Mouse (Mus musculus) G1E (cell line): ENCODE measurements at regions not wholly inside any gene's neighbourhood (a gene's known extent, or its start where the extent isn't known, plus 50 kb on each side); places are given as distances from the start of the nearest gene placed in this dataset.

Source experiments
- ATAC-seq: 2 replicates; pipeline ENCODE4 v1.8.0; 2016; ENCODE audit warnings: mild to moderate bottlenecking; ENCODE audit not compliant: insufficient number of reproducible peaks, poor library complexity, low FRiP score, severe bottlenecking; ENCODE audit errors: extremely low read depth
- DNase-seq: peaks from one replicate; pipeline ENCODE4 v3.0.0; 2012; ENCODE audit warnings: low spot score
- H3K27me3 ChIP-seq: 2 replicates; pipeline ENCODE4 v1.6.1; 2012; ENCODE audit warnings: mild to moderate bottlenecking, low read length, inconsistent platforms; ENCODE audit not compliant: insufficient read depth
- H3K36me3 ChIP-seq: replicated peaks from 2 replicates; pipeline ENCODE3; 2012; ENCODE audit warnings: mild to moderate bottlenecking, inconsistent platforms
- H3K4me1 ChIP-seq: 2 replicates; pipeline ENCODE4 v1.6.1; 2012; ENCODE audit warnings: low read depth, low read length, inconsistent platforms, mixed read lengths; ENCODE audit not compliant: insufficient read depth
- H3K4me3 ChIP-seq: 2 replicates; pipeline ENCODE4 v1.5.1; 2012; ENCODE audit warnings: low read depth, mild to moderate bottlenecking, inconsistent platforms, low read length, moderate library complexity, mixed read lengths
- H3K9me3 ChIP-seq: replicated peaks from 2 replicates; pipeline ENCODE4 v1.6.1; 2012; ENCODE audit warnings: inconsistent platforms
- CTCF ChIP-seq: IDR thresholded peaks from 2 replicates; pipeline ENCODE4 v1.5.1; 2012; ENCODE audit warnings: low read depth, low read length, inconsistent platforms, mixed read lengths
- GATA1 ChIP-seq: IDR thresholded peaks from 2 replicates; pipeline ENCODE4 v1.6.1; 2012; ENCODE audit warnings: borderline replicate concordance, low read length, inconsistent platforms, mixed read lengths
- GATA2 ChIP-seq: IDR thresholded peaks from 2 replicates; pipeline ENCODE4 v1.6.1; 2012; ENCODE audit warnings: low read depth, low read length, inconsistent platforms, borderline replicate concordance
- POLR2AphosphoS5 ChIP-seq: IDR thresholded peaks from 2 replicates; pipeline ENCODE4 v1.6.1; 2012; ENCODE audit warnings: low read depth, low read length, inconsistent platforms; ENCODE audit not compliant: insufficient replicate concordance
- TAL1 ChIP-seq: conservative IDR thresholded peaks from 2 replicates; pipeline ENCODE4 v1.6.1; 2012; ENCODE audit warnings: low read depth, low read length, inconsistent platforms, mixed read lengths

DNA sequence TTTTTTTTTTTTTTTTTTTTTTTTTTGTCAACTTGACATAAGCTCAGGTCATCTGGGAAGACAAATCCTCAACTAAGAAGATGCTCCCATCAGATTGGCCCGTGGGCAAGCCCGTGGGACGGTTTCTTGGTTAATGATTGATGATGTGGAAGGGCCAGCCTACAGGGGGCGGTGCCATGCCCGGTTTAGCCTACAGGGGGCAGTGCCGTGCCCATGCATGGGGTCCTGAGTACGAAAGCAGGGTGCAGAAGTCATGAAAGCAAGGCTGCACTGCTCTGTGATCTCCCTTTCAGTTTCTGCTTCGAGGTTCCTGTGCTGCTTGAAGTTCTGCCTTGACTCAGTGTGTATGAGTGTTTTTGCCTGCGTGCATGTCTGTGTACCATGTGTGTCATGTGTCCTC lies 127.7 kb upstream of the Lhx8 start:
- H3K4me3 ChIP-seq = no peak overlapping the region
- DNase-seq = no peak
- TF ChIP-seq CTCF (no peak), GATA2 (no peak), POLR2AphosphoS5 (no peak), TAL1 (no peak), GATA1 (no peak)
- ATAC-seq = no peak
- H3K9me3 ChIP-seq = peaks cover 24% of the 10 kb centered on the region
- H3K27me3 ChIP-seq = no peaks in the 10 kb centered on the region
- no peaks in the 10 kb centered on the region for H3K36me3 ChIP-seq
- no peaks in the 10 kb centered on the region for H3K4me1 ChIP-seq

DNA sequence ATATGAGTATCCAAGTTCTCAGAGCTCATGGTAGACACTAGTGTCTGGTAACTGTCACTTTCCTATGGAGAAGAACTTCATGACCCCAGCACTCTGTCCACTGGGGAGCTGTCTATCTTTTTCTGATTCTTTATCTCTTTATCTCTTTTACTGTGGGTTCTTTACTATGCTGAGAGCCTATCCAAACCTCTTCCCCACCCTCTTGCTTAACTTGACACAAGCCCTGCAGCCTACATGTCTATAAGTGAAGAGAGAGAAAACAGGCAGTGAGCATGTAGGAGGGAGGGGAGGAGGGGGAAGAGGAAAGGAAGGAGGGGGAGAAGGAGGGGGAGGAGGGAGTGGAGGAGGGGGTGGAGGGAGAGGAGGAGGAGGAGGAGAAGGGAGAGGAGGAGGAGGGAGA lies 122.6 kb upstream of the Lhx8 start:
- no peak for ATAC-seq
- H3K9me3 ChIP-seq = peaks cover 31% of the 10 kb centered on the region
- no peaks in the 10 kb centered on the region for H3K36me3 ChIP-seq
- TF ChIP-seq GATA2 (no peak), CTCF (no peak), TAL1 (no peak), POLR2AphosphoS5 (no peak), GATA1 (no peak)
- no peaks in the 10 kb centered on the region for H3K4me1 ChIP-seq
- no peak for DNase-seq
- no peaks in the 10 kb centered on the region for H3K27me3 ChIP-seq
- no peak overlapping the region for H3K4me3 ChIP-seq

- Histone ChIP-seq H3K4me3 (no peak overlapping the region), H3K4me1 (no peaks in the 10 kb centered on the region), H3K36me3 (no peaks in the 10 kb centered on the region), H3K9me3 (peaks cover 31% of the 10 kb centered on the region), H3K27me3 (no peaks in the 10 kb centered on the region)
- TF ChIP-seq GATA1 (no peak), CTCF (no peak), TAL1 (no peak), GATA2 (no peak), POLR2AphosphoS5 (no peak)
- ATAC-seq = no peak
- DNase-seq = no peak
These were observed 122.1 kb upstream of the Lhx8 start for GRCm38 (mm10) chr3:154452585-154452984.

- ATAC-seq (no peak), DNase-seq (no peak)
- Histone ChIP-seq H3K36me3 (no peaks in the 10 kb centered on the region), H3K9me3 (peaks cover 34% of the 10 kb centered on the region), H3K27me3 (no peaks in the 10 kb centered on the region), H3K4me1 (no peaks in the 10 kb centered on the region), H3K4me3 (no peak overlapping the region)
- no peak for TF ChIP-seq GATA1
- TF ChIP-seq TAL1 = no peak
- no peak for TF ChIP-seq POLR2AphosphoS5
- no peak for TF ChIP-seq GATA2
- TF ChIP-seq CTCF = no peak
These were observed 120.7 kb upstream of the Lhx8 start for GRCm38 (mm10) chr3:154451169-154451568.

GRCm38 (mm10) chr3:154443351-154444075 lies 113.1 kb upstream of the Lhx8 start:
- Histone ChIP-seq H3K9me3 (peaks cover 31% of the 10 kb centered on the region), H3K4me1 (no peaks in the 10 kb centered on the region), H3K4me3 (no peak overlapping the region), H3K27me3 (no peaks in the 10 kb centered on the region), H3K36me3 (no peaks in the 10 kb centered on the region)
- no peak for ATAC-seq
- TF ChIP-seq POLR2AphosphoS5 (no peak), CTCF (no peak), TAL1 (no peak), GATA1 (no peak), GATA2 (no peak)
- DNase-seq = no peak

- H3K27me3 ChIP-seq = no peaks in the 10 kb centered on the region
- no peak overlapping the region for H3K4me3 ChIP-seq
- DNase-seq (no peak), ATAC-seq (no peak)
- TF ChIP-seq TAL1 (no peak), GATA1 (no peak), POLR2AphosphoS5 (no peak), GATA2 (no peak), CTCF (no peak)
- peaks cover 34% of the 10 kb centered on the region for H3K9me3 ChIP-seq
- H3K4me1 ChIP-seq = no peaks in the 10 kb centered on the region
- H3K36me3 ChIP-seq = no peaks in the 10 kb centered on the region
These were observed 111.0 kb upstream of the Lhx8 start for GRCm38 (mm10) chr3:154441454-154441853.
